Mouse (Mus musculus) ES-Bruce4 (cell line): ENCODE measurements around the gene Aifm1.

Experiments
- CTCF ChIP-seq: IDR thresholded peaks from one replicate; pipeline ENCODE4 v1.8.1; 2011; ENCODE audit warnings: low read depth, low read length
- EP300 ChIP-seq: IDR thresholded peaks from 2 replicates; pipeline ENCODE4 v1.6.1; 2011; ENCODE audit warnings: low read depth, low read length; ENCODE audit not compliant: insufficient read depth
- POLR2A ChIP-seq: IDR thresholded peaks from one replicate; pipeline ENCODE4 v1.8.1; 2011; ENCODE audit warnings: low read length; ENCODE audit not compliant: insufficient read depth

GRCm38 (mm10) chrX:48521651-48522050 is 8.3 kb upstream of the Aifm1 start:
- TF ChIP-seq CTCF (no peak), POLR2A (no peak), EP300 (no peak)
